Mouse (Mus musculus) cerebellum, adult 2 months (tissue): ENCODE data around the gene Slc7a5. TPM values are rescaled to one million over a fixed set of nuclear protein-coding genes. Genes with fewer than 3 reads are reported as not detected.

Source experiments
- DNase-seq, 2 experiments: peaks; one replicate each; pipeline ENCODE4 v3.0.0; 2021
- H3K27ac ChIP-seq: fragments of 200-500 bp; 2 replicates; pipeline ENCODE4 v1.5.1; 2012; ENCODE audit warnings: low read length, control low read depth, inconsistent platforms; ENCODE audit not compliant: insufficient read depth
- H3K27me3 ChIP-seq: fragments of 200-500 bp; 2 replicates; pipeline ENCODE4 v1.6.1; 2012; ENCODE audit warnings: inconsistent platforms, mild to moderate bottlenecking, low read length, moderate library complexity; ENCODE audit not compliant: control insufficient read depth, insufficient read depth
- H3K4me1 ChIP-seq: fragments of 200-500 bp; 2 replicates; pipeline ENCODE4 v1.6.1; 2011; ENCODE audit warnings: low read length; ENCODE audit not compliant: control insufficient read depth, insufficient read depth
- H3K4me3 ChIP-seq: fragments of 200-500 bp; replicated peaks from 2 replicates; pipeline ENCODE3; 2011; ENCODE audit warnings: mild to moderate bottlenecking, low read depth, low read length, control low read depth; ENCODE audit not compliant: insufficient read depth
- CTCF ChIP-seq: fragments of 200-500 bp; IDR thresholded peaks from 2 replicates; pipeline ENCODE4 v1.5.1; 2011; ENCODE audit warnings: low read depth, mild to moderate bottlenecking, control low read depth, low read length, moderate library complexity, borderline replicate concordance; ENCODE audit not compliant: insufficient read depth
- POLR2A ChIP-seq: fragments of 200-500 bp; IDR thresholded peaks from 2 replicates; pipeline ENCODE4 v1.6.1; 2011; ENCODE audit warnings: low read length, control low read depth, borderline replicate concordance; ENCODE audit not compliant: insufficient read depth
- WGBS: fragments of 180-500 bp; shearing (Covaris S2); methylation state at CpG from one replicate; pipeline ENCODE4 v1.1.7; 2018; 5-methylcytosine and 5-hydroxymethylcytosine counted together
- polyA plus RNA-seq: library from polyadenylated mRNA; depleted of rRNA; stranded (reverse); fragments of >200 nt; gene quantifications from 2 replicates; pipeline ENCODE4 v1.2.3, GENCODE M21; 2012

The Slc7a5 gene
- polyA plus RNA-seq, 1 experiment = 70.7 TPM

DNA sequence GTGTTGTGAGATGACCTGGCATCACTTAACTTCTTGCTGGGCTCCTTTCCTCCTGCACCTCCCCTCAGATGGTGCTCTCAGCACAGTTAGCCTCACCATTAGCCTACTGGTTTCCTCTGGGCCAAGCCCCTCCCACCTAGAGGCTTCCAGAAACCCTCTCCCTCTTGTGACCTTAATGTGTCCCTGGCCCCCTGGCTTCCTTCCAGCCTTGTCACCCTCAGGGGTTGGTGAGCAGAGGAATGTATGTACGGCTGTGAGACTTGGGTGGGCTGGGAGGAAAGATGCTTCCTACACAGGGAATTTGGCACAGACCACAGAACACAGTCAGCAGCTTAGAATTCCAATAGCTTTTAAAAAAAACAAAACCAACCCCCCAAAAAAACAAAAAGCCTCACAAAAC is 26.7 kb downstream of the Slc7a5 start:
- 78% methylated on average over 1 of the region's 1 CpGs for WGBS
- Histone ChIP-seq H3K4me3 (no peak overlapping the region), H3K4me1 (peaks cover 26% of the 10 kb centered on the region), H3K27me3 (no peaks in the 10 kb centered on the region), H3K27ac (no peak overlapping the region)
- DNase-seq = no peak
- no peak for TF ChIP-seq CTCF
- no peak for TF ChIP-seq POLR2A

- H3K27ac ChIP-seq = no peak overlapping the region
- no peak for DNase-seq
- no peak overlapping the region for H3K4me3 ChIP-seq
- 90% methylated on average over 3 of the region's 3 CpGs for WGBS
- H3K27me3 ChIP-seq = no peaks in the 10 kb centered on the region
- no peak for TF ChIP-seq CTCF
- H3K4me1 ChIP-seq = peaks cover 15% of the 10 kb centered on the region; the same call in 1 of the 2 replicates
Observed at GRCm38 (mm10) chr8:121879712-121880111, 27.8 kb downstream of the Slc7a5 start.

GRCm38 (mm10) chr8:121877828-121878480 is 29.5 kb downstream of the Slc7a5 start:
- Histone ChIP-seq H3K27me3 (no peaks in the 10 kb centered on the region), H3K4me1 (no peaks in the 10 kb centered on the region), H3K4me3 (no peak overlapping the region), H3K27ac (no peak overlapping the region)
- 86% methylated on average over 7 of the region's 7 CpGs for WGBS
- TF ChIP-seq POLR2A (no peak), CTCF (no peak)
- DNase-seq = no peak

GRCm38 (mm10) chr8:121877212-121877611 is 30.3 kb downstream of the Slc7a5 start:
- WGBS = 68% methylated on average over 5 of the region's 5 CpGs

GRCm38 (mm10) chr8:121875517-121875916 is 32.0 kb downstream of the Slc7a5 start:
- 84% methylated on average over 9 of the region's 9 CpGs for WGBS
- Histone ChIP-seq H3K4me3 (no peak overlapping the region), H3K27ac (no peak overlapping the region), H3K4me1 (no peaks in the 10 kb centered on the region), H3K27me3 (no peaks in the 10 kb centered on the region)
- DNase-seq = no peak
- TF ChIP-seq CTCF = no peak

More at GRCm38 (mm10) chr8:121877212-121877611, 30.3 kb downstream of the Slc7a5 start:
- H3K4me1 ChIP-seq = no peaks in the 10 kb centered on the region
- no peak overlapping the region for H3K4me3 ChIP-seq
- H3K27me3 ChIP-seq = no peaks in the 10 kb centered on the region
- no peak for DNase-seq
- no peak overlapping the region for H3K27ac ChIP-seq
- no peak for TF ChIP-seq POLR2A
- no peak for TF ChIP-seq CTCF

DNA sequence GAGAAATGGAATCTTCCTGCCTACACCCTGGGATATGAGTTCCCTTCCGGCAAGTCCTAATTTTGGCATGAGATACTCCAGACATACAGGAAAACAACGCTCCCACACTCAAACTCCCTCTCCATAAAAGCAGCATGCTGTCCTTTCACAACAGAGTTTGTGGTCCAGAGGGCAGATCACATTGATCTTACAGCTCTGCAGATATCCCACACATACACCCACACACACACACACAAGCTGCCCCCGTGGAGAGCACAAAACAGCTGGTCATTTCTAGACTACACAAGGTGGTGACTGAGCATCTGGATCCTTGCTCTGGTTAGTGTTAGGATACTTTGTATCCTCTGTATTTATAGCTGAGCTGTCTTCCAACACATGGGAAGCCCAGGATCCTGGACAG is 32.4 kb downstream of the Slc7a5 start:
- 72% methylated on average over 3 of the region's 3 CpGs for WGBS
- TF ChIP-seq POLR2A (no peak), CTCF (no peak)
- Histone ChIP-seq H3K27me3 (no peaks in the 10 kb centered on the region), H3K4me1 (no peaks in the 10 kb centered on the region), H3K27ac (no peak overlapping the region), H3K4me3 (no peak overlapping the region)
- no peak for DNase-seq

GRCm38 (mm10) chr8:121874031-121874430 is 33.5 kb downstream of the Slc7a5 start:
- H3K27ac ChIP-seq = no peak overlapping the region
- TF ChIP-seq POLR2A (no peak), CTCF (no peak)
- WGBS = 80% methylated on average over 9 of the region's 9 CpGs

GRCm38 (mm10) chr8:121871833-121872440 is 35.6 kb downstream of the Slc7a5 start:
- Histone ChIP-seq H3K27me3 (no peaks in the 10 kb centered on the region), H3K4me3 (no peak overlapping the region), H3K27ac (no peak overlapping the region), H3K4me1 (no peaks in the 10 kb centered on the region)
- DNase-seq = no peak
- WGBS = 36% methylated on average over 10 of the region's 10 CpGs
- TF ChIP-seq POLR2A (no peak), CTCF (no peak)

More at GRCm38 (mm10) chr8:121874031-121874430, 33.5 kb downstream of the Slc7a5 start:
- H3K4me1 ChIP-seq = no peaks in the 10 kb centered on the region
- no peaks in the 10 kb centered on the region for H3K27me3 ChIP-seq
- H3K4me3 ChIP-seq = no peak overlapping the region
- DNase-seq = no peak
